Mouse (Mus musculus): ENCODE results near the gene Sec1.

DNA sequence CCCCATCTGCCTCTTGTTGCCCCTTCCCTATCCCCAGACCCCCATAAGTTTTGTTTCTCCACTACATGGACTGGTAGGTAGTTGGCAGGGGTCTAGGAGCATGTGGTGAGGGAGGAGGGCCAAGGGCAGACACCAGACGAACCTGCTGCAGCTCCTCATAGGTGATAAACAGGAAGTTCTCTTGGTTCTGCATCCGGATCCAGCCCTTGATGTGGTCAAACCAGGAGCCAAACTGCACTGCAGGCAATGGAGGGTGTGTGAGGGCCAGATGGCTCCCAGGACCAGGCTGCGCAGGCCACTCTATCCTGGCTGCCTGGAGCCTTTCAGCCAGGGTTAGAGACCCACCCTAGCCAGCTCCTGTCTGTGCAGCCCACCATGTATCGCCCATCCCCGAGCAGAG is 39.3 kb upstream of the Sec1 start:
- TF ChIP-seq CTCF (IDR thresholded peaks at IDR 0.05; ENCODE audit: borderline replicate concordance, insufficient read depth, low read length), result no peak
- no peak for TF ChIP-seq POLR2A (IDR thresholded peaks at IDR 0.05; ENCODE audit: low read depth, low read length)

Measured in embryonic fibroblast, embryonic 13.5 days (primary cell).